Mouse (Mus musculus) frontal cortex, postnatal 25 days (tissue): ENCODE measurements around the gene Tmcc3.

Source experiments
- DNase-seq, 2 experiments: peaks; one replicate each; pipeline ENCODE4 v3.0.0; 2022; ENCODE audit warnings: low spot score in 2 of 2

The Tmcc3 gene

GRCm38 (mm10) chr10:94332358-94333137, 20.8 kb downstream of the Tmcc3 start:
- DNase-seq = no peak

- no peak for DNase-seq
Observed at GRCm38 (mm10) chr10:94333328-94333727, 21.6 kb downstream of the Tmcc3 start.

GRCm38 (mm10) chr10:94335047-94335446, 23.3 kb downstream of the Tmcc3 start:
- DNase-seq = no peak

GRCm38 (mm10) chr10:94336071-94336470, 24.3 kb downstream of the Tmcc3 start:
- no peak for DNase-seq

GRCm38 (mm10) chr10:94341501-94341900, 29.8 kb downstream of the Tmcc3 start:
- no peak for DNase-seq

GRCm38 (mm10) chr10:94342256-94342655, 30.5 kb downstream of the Tmcc3 start:
- no peak for DNase-seq

- no peak for DNase-seq
Observed at GRCm38 (mm10) chr10:94343581-94343980, 31.8 kb downstream of the Tmcc3 start.

GRCm38 (mm10) chr10:94344631-94345417, 33.1 kb downstream of the Tmcc3 start:
- DNase-seq = no peak

- DNase-seq = no peak
Observed at GRCm38 (mm10) chr10:94345509-94346252, 33.9 kb downstream of the Tmcc3 start.

GRCm38 (mm10) chr10:94346596-94346995, 34.8 kb downstream of the Tmcc3 start:
- DNase-seq = no peak

- DNase-seq = no peak
Observed at GRCm38 (mm10) chr10:94347296-94347695, 35.5 kb downstream of the Tmcc3 start.

GRCm38 (mm10) chr10:94347959-94348358, 36.2 kb downstream of the Tmcc3 start:
- DNase-seq = no peak

GRCm38 (mm10) chr10:94350207-94350606, 38.5 kb downstream of the Tmcc3 start:
- no peak for DNase-seq

GRCm38 (mm10) chr10:94350896-94351661, 39.3 kb downstream of the Tmcc3 start:
- DNase-seq = no peak

- no peak for DNase-seq
Observed at GRCm38 (mm10) chr10:94352172-94352876, 40.6 kb downstream of the Tmcc3 start.

- DNase-seq = no peak
Observed at GRCm38 (mm10) chr10:94352877-94353853, 41.4 kb downstream of the Tmcc3 start.

- no peak for DNase-seq
Observed at GRCm38 (mm10) chr10:94354005-94354404, 42.3 kb downstream of the Tmcc3 start.

- DNase-seq = no peak
Observed at GRCm38 (mm10) chr10:94354427-94354826, 42.7 kb downstream of the Tmcc3 start.

GRCm38 (mm10) chr10:94356504-94357169, 44.9 kb downstream of the Tmcc3 start:
- DNase-seq = no peak
